Mouse (Mus musculus): ENCODE data around the gene Gm3411. TPM values are rescaled to one million over a fixed set of nuclear protein-coding genes. Genes with fewer than 3 reads are reported as not detected.

Gene Gm3411
- polyA plus RNA-seq (2021; fragmentation: Nextera tagmentation) = 0.33 and 0.77 TPM in 2 replicates
- long read RNA-seq, experiment 1, partial matches to known transcripts = 0 of 1 reads
- long read RNA-seq, experiment 1, other reads (novel, unspliced or antisense) = 1 of 1 reads
- long read RNA-seq, experiment 2, partial matches to known transcripts = 0 of 1 reads
- long read RNA-seq, experiment 2, other reads (novel, unspliced or antisense) = 1 of 1 reads

GRCm38 (mm10) chr14:6286931-6287715 is at the start of gene Gm3411:
TSS of gene Gm3411 (minus strand) at chr14:6287250.

GRCm38 (mm10) chr14:6304743-6305142 is 17.7 kb upstream of the Gm3411 start, which contains the start of gene Gm21103:
TSS of gene Gm21103 (minus strand) at chr14:6304843.

GRCm38 (mm10) chr14:6219192-6219591 is 67.9 kb downstream of the Gm3411 start, which contains the start of gene Gm21560:
TSS of gene Gm21560 (minus strand) at chr14:6219292.

Other genes with a start within 250 kb of the Gm3411 start
- not detected in 2 replicates for gene Gm6337, start 229.0 kb downstream of the Gm3411 start, polyA plus RNA-seq (2021; fragmentation: Nextera tagmentation)
- gene Gm8206, start 193.3 kb downstream of the Gm3411 start, polyA plus RNA-seq (2021; fragmentation: Nextera tagmentation) = 0.44 and 1.0 TPM in 2 replicates
- gene Gm3468, start 178.6 kb downstream of the Gm3411 start, polyA plus RNA-seq (2021; fragmentation: Nextera tagmentation) = 0.29 and 0.30 TPM in 2 replicates
- not detected in 2 replicates for gene Gm3476, start 161.4 kb downstream of the Gm3411 start, polyA plus RNA-seq (2021; fragmentation: Nextera tagmentation)
- gene Gm21560, start 68.0 kb downstream of the Gm3411 start, polyA plus RNA-seq (2021; fragmentation: Nextera tagmentation) = not detected in 2 replicates
- gene Gm21103, start 17.6 kb upstream of the Gm3411 start, polyA plus RNA-seq (2021; fragmentation: Nextera tagmentation) = not detected in 2 replicates
- gene Gm3618, start 56.4 kb upstream of the Gm3411 start, polyA plus RNA-seq (2021; fragmentation: Nextera tagmentation) = not detected in 2 replicates
- gene Gm16440, start 103.1 kb upstream of the Gm3411 start, polyA plus RNA-seq (2021; fragmentation: Nextera tagmentation) = not detected in 2 replicates
- 0.14 and 0.38 TPM in 2 replicates for gene Gm3591, start 125.2 kb upstream of the Gm3411 start, polyA plus RNA-seq (2021; fragmentation: Nextera tagmentation)
- not detected in 2 replicates for gene Gm3594, start 157.4 kb upstream of the Gm3411 start, polyA plus RNA-seq (2021; fragmentation: Nextera tagmentation)

All from layer of hippocampus, adult 6 months (tissue).